Mouse (Mus musculus): ENCODE data around the gene Nid2. TPM values are rescaled to one million over a fixed set of nuclear protein-coding genes. Genes with fewer than 3 reads are reported as not detected.

Nid2 gene
- polyA plus RNA-seq, 1 experiment from 2014 or later, result 28.2 TPM

DNA sequence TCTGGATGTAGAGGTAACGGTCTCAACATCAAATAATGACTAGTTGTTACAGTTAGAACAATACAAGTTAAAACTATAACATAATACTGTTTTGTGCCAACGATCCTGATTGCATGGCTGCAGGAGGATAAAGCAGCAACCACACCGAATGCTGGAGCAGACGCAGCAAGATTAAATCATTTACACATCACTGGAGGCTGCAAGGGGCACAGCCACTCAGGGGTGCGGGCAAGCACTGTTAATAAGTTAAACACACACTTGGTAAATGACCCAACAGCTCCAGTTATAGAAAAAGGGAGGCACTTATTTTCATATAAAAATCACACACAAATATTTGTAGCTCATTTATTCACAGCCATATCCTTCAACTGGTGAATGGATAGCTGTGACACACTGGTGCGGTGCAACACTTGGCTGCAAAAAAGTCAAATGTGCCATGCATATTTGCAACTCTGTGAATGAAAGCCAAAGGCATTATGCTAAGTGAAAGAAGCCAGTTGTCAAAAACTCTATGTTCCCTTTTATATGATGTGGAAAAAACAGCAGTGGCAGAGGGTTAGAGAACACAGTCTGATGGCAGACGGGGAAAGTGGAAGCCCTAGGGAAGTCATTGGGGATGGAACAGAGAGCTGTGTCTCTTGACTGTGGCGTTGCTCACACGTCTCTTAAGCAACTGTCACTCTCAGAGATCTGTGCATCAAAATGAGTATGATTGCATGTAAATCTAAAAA lies 11.5 kb upstream of the Nid2 start:
- no peaks in the 10 kb centered on the region for H3K36me3 ChIP-seq (ENCODE audit: control insufficient read depth, insufficient read depth, low read length)
- no peak overlapping the region for H3K4me3 ChIP-seq (ENCODE audit: low read depth, low read length)
- no peaks in the 10 kb centered on the region for H3K9me3 ChIP-seq (replicated peaks; ENCODE audit: control insufficient read depth, low read length, poor library complexity, severe bottlenecking)
- no peaks in the 10 kb centered on the region for H3K27me3 ChIP-seq (ENCODE audit: control insufficient read depth, insufficient read depth, low read depth, low read length)
- no peak overlapping the region for H3K4me2 ChIP-seq (ENCODE audit: low read length)
- 49% methylated on average over 9 of the region's 9 CpGs for WGBS
- ATAC-seq, result no peak
- H3K27ac ChIP-seq (ENCODE audit: low read length), result no peak overlapping the region
- H3K9ac ChIP-seq (ENCODE audit: low read depth, low read length), result no peak overlapping the region
- H3K4me1 ChIP-seq (ENCODE audit: control insufficient read depth, insufficient read depth, low read length), result no peaks in the 10 kb centered on the region; the same call in 1 of the 2 replicates

DNA sequence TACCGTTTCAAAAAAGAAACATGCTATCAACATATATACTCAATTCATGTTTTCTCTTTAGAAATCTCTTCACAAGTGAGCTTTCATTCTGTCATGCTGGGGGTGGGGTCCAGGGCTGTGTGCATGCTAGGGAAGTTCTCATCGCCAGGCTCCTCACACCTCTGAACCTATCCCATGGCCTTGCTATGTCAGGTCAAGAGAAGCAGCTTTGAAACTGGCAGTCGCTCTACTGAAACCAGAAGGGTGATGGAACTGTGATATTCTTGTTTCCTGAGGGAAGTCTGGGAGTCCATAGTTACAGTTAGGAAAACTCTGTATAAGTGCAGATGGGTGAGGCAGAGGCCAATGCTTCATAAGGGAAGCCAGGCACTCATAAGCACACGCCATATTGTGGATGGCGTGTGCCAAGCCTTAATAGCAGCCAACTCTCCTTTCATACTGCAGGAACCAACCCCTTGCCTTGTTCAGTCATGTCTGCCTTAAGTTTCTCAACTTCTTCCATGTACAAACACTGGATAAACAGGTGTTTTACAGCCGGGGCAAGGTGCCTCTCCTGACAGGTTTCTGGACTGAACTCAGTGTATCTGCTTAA lies 10.8 kb upstream of the Nid2 start:
- H3K27ac ChIP-seq (ENCODE audit: low read length), result no peak overlapping the region
- WGBS, result 92% methylated on average over 6 of the region's 6 CpGs
- ATAC-seq, result no peak

GRCm38 (mm10) chr14:19744876-19745275 lies 6.2 kb upstream of the Nid2 start:
- 86% methylated on average over 5 of the region's 5 CpGs for WGBS
- no peak overlapping the region for H3K4me2 ChIP-seq (ENCODE audit: low read length)
- H3K4me1 ChIP-seq (ENCODE audit: control insufficient read depth, insufficient read depth, low read length), result no peaks in the 10 kb centered on the region
- no peaks in the 10 kb centered on the region for H3K36me3 ChIP-seq (ENCODE audit: control insufficient read depth, insufficient read depth, low read length)
- H3K27me3 ChIP-seq (ENCODE audit: control insufficient read depth, insufficient read depth, low read depth, low read length), result no peaks in the 10 kb centered on the region
- H3K9ac ChIP-seq (ENCODE audit: low read depth, low read length), result no peak overlapping the region
- no peak for ATAC-seq
- H3K4me3 ChIP-seq (ENCODE audit: low read depth, low read length), result no peak overlapping the region
- H3K27ac ChIP-seq (ENCODE audit: low read length), result no peak overlapping the region
- H3K9me3 ChIP-seq (replicated peaks; ENCODE audit: control insufficient read depth, low read length, poor library complexity, severe bottlenecking), result no peaks in the 10 kb centered on the region

More for the DNA sequence above, 10.8 kb upstream of the Nid2 start:
- no peaks in the 10 kb centered on the region; the same call in 1 of the 2 replicates for H3K4me1 ChIP-seq (ENCODE audit: control insufficient read depth, insufficient read depth, low read length)
- H3K27me3 ChIP-seq (ENCODE audit: control insufficient read depth, insufficient read depth, low read depth, low read length), result no peaks in the 10 kb centered on the region
- no peak overlapping the region for H3K9ac ChIP-seq (ENCODE audit: low read depth, low read length)
- H3K9me3 ChIP-seq (replicated peaks; ENCODE audit: control insufficient read depth, low read length, poor library complexity, severe bottlenecking), result no peaks in the 10 kb centered on the region
- H3K36me3 ChIP-seq (ENCODE audit: control insufficient read depth, insufficient read depth, low read length), result no peaks in the 10 kb centered on the region
- H3K4me3 ChIP-seq (ENCODE audit: low read depth, low read length), result no peak overlapping the region
- no peak overlapping the region for H3K4me2 ChIP-seq (ENCODE audit: low read length)

DNA sequence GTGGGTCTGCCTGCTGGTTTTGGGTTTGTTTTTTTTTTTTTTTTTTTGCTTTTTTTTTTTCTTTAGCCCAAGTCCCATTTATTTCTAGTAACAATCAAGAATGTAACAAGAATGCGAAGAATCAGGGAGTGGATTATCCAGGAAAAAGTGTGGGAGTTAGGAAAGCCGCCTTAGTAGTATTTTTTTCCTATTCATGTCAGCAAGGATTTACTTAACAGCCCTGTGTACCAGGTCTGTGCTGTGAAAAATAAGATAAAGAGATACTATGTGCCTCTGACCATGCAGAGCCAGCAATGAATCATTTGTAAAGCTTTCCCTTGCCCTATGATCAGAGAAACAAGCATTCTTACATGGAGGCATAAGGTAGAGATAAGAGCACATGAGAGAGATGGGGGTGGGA lies 4.8 kb upstream of the Nid2 start:
- WGBS, result 82% methylated on average over 2 of the region's 2 CpGs
- H3K36me3 ChIP-seq (ENCODE audit: control insufficient read depth, insufficient read depth, low read length), result no peaks in the 10 kb centered on the region

GRCm38 (mm10) chr14:19746731-19747130 lies 4.3 kb upstream of the Nid2 start:
- Histone ChIP-seq H3K9ac (ENCODE audit: low read depth, low read length) (no peak overlapping the region), H3K27ac (ENCODE audit: low read length) (no peak overlapping the region), H3K27me3 (ENCODE audit: control insufficient read depth, insufficient read depth, low read depth, low read length) (peaks cover 11% of the 10 kb centered on the region), H3K4me3 (ENCODE audit: low read depth, low read length) (no peak overlapping the region), H3K36me3 (ENCODE audit: control insufficient read depth, insufficient read depth, low read length) (no peaks in the 10 kb centered on the region), H3K4me1 (ENCODE audit: control insufficient read depth, insufficient read depth, low read length) (peaks cover 9% of the 10 kb centered on the region), H3K9me3 (replicated peaks; ENCODE audit: control insufficient read depth, low read length, poor library complexity, severe bottlenecking) (no peaks in the 10 kb centered on the region), H3K4me2 (ENCODE audit: low read length) (no peak overlapping the region)
- 80% methylated on average over 2 of the region's 2 CpGs for WGBS
- ATAC-seq, result no peak

More for the DNA sequence above, 4.8 kb upstream of the Nid2 start:
- no peak overlapping the region for H3K9ac ChIP-seq (ENCODE audit: low read depth, low read length)
- no peak overlapping the region for H3K4me3 ChIP-seq (ENCODE audit: low read depth, low read length)
- peaks cover 9% of the 10 kb centered on the region for H3K27me3 ChIP-seq (ENCODE audit: control insufficient read depth, insufficient read depth, low read depth, low read length)
- ATAC-seq, result no peak
- H3K4me1 ChIP-seq (ENCODE audit: control insufficient read depth, insufficient read depth, low read length), result peaks cover 5% of the 10 kb centered on the region; the same call in 1 of the 2 replicates
- H3K9me3 ChIP-seq (replicated peaks; ENCODE audit: control insufficient read depth, low read length, poor library complexity, severe bottlenecking), result no peaks in the 10 kb centered on the region
- H3K27ac ChIP-seq (ENCODE audit: low read length), result no peak overlapping the region
- H3K4me2 ChIP-seq (ENCODE audit: low read length), result no peak overlapping the region

DNA sequence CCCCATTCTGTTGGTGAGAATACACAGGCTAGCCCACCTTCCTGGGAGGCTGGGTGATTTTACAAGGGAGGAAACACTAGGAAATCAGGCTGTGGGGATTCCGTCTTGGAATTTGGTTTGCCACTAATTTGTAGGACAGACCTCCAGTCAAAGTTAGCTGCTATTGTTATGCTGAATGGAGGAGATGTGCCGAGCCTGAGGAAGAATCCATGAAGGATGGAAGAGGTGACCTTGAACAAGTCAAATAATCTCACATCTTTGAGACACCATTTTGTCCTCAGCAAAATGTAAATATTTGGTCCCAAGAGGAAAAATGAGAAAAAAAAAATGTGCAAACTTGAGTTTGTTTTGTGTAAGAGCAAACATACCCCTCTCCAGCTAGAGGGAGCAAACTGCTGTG lies 1.3 kb upstream of the Nid2 start:
- peaks cover 21% of the 10 kb centered on the region for H3K27me3 ChIP-seq (ENCODE audit: control insufficient read depth, insufficient read depth, low read depth, low read length)
- H3K27ac ChIP-seq (ENCODE audit: low read length), result no peak overlapping the region
- no peak overlapping the region for H3K4me3 ChIP-seq (ENCODE audit: low read depth, low read length)
- H3K4me1 ChIP-seq (ENCODE audit: control insufficient read depth, insufficient read depth, low read length), result peaks cover 10% of the 10 kb centered on the region
- H3K9ac ChIP-seq (ENCODE audit: low read depth, low read length), result no peak overlapping the region
- no peaks in the 10 kb centered on the region for H3K36me3 ChIP-seq (ENCODE audit: control insufficient read depth, insufficient read depth, low read length)
- ATAC-seq, result no peak
- 39% methylated on average over 2 of the region's 2 CpGs for WGBS
- no peak overlapping the region for H3K4me2 ChIP-seq (ENCODE audit: low read length)
- no peaks in the 10 kb centered on the region for H3K9me3 ChIP-seq (replicated peaks; ENCODE audit: control insufficient read depth, low read length, poor library complexity, severe bottlenecking)

- 2% methylated on average over 26 of the region's 26 CpGs for WGBS
- Histone ChIP-seq H3K4me3 (ENCODE audit: low read depth, low read length) (peak overlapping the region; percentile 55), H3K9ac (ENCODE audit: low read depth, low read length) (no peak overlapping the region), H3K9me3 (replicated peaks; ENCODE audit: control insufficient read depth, low read length, poor library complexity, severe bottlenecking) (no peaks in the 10 kb centered on the region), H3K4me2 (ENCODE audit: low read length) (peak overlapping the region; percentile 98), H3K4me1 (ENCODE audit: control insufficient read depth, insufficient read depth, low read length) (peaks cover 10% of the 10 kb centered on the region), H3K27me3 (ENCODE audit: control insufficient read depth, insufficient read depth, low read depth, low read length) (peaks cover 21% of the 10 kb centered on the region), H3K27ac (ENCODE audit: low read length) (no peak overlapping the region), H3K36me3 (ENCODE audit: control insufficient read depth, insufficient read depth, low read length) (no peaks in the 10 kb centered on the region)
- no peak; the same call in 1 of the 2 replicates for ATAC-seq
Observed at GRCm38 (mm10) chr14:19750411-19751024, 547 bp upstream of the Nid2 start.

- Histone ChIP-seq H3K4me2 (ENCODE audit: low read length) (peak overlapping the region; percentile 98), H3K9ac (ENCODE audit: low read depth, low read length) (no peak overlapping the region), H3K36me3 (ENCODE audit: control insufficient read depth, insufficient read depth, low read length) (no peaks in the 10 kb centered on the region), H3K4me3 (ENCODE audit: low read depth, low read length) (peak overlapping the region; percentile 55; the same call in 1 of the 2 replicates), H3K27ac (ENCODE audit: low read length) (no peak overlapping the region), H3K9me3 (replicated peaks; ENCODE audit: control insufficient read depth, low read length, poor library complexity, severe bottlenecking) (no peaks in the 10 kb centered on the region), H3K27me3 (ENCODE audit: control insufficient read depth, insufficient read depth, low read depth, low read length) (peaks cover 21% of the 10 kb centered on the region), H3K4me1 (ENCODE audit: control insufficient read depth, insufficient read depth, low read length) (peaks cover 10% of the 10 kb centered on the region)
- 1% methylated on average over 20 of the region's 21 CpGs for WGBS
- no peak for ATAC-seq
Observed at GRCm38 (mm10) chr14:19752276-19752675, 1.2 kb downstream of the Nid2 start.

All from midbrain, embryonic 16.5 days (tissue).